Comparison of ENCODE assay signal across 8 mouse cellular contexts in the genomic region with DNA sequence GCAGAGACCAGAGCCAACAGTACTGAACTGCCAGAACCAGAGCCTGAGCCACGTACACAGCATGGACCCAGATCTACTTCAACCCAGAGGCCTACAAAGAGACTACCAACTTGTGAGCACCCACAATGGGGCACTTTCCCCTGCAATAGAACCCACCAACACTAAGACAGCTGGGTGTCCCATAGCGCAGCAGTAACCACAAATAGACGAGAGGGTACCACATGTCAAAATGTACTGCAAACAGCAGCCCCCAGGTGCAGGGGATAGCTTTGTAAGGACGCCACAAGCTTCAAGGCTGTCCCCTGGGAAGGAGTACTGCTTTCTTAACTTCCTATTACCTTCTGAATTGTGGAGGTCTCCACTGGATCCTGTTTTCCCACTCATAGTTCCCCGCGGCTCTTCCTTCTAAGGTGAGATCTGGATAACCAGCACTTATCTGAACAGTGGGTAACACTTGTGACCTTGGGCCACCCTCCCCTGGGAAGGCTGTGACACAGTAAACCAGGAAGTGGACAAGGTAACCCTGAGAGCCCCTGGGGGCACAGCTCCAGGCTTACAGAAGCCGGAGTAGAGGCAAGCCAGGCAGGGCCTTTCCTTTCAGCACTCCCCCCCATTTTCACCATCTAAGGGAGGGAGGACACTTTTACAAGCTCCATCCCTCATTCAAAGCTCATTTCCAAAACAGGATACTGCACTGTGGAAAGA. TPM values are rescaled to one million over a fixed set of nuclear protein-coding genes. Genes with fewer than 3 reads are reported as not detected.
DNase-seq lines count a peak whose midpoint lies in the region; ATAC-seq and TF ChIP-seq lines count a peak whose summit lies in the region.

No protein-coding gene starts in this region.

- H3K9ac ChIP-seq in midbrain, embryonic 11.5 days (ENCODE audit: low read length) = peak overlapping the region; percentile 99

- H3K9me3 ChIP-seq in E14TG2a.4 (ENCODE audit: low read length) = no peaks in the 10 kb centered on the region
- no peaks in the 10 kb centered on the region for H3K9me3 ChIP-seq in midbrain, embryonic 11.5 days (ENCODE audit: control insufficient read depth, low read length)

- no peak for ATAC-seq in midbrain, embryonic 11.5 days (ENCODE audit: low FRiP score)

- H3K27me3 ChIP-seq in cerebellum, adult 2 months (ENCODE audit: control insufficient read depth, insufficient read depth, low read length) = no peaks in the 10 kb centered on the region
- H3K27me3 ChIP-seq in E14TG2a.4 (ENCODE audit: insufficient read depth, low read length) = no peaks in the 10 kb centered on the region
- no peaks in the 10 kb centered on the region for H3K27me3 ChIP-seq in midbrain, embryonic 11.5 days (ENCODE audit: control insufficient read depth, insufficient read depth, low read length)

- DNase-seq in cerebellum, adult 2 months = no peak
- DNase-seq in cerebellum, adult 18-20 months = no peak
- DNase-seq in heart, postnatal 10 days = peak; percentile 29 to 31
- DNase-seq in midbrain, embryonic 11.5 days (ENCODE audit: low spot score, missing footprints) = no peak
- no peak for DNase-seq in frontal cortex, postnatal 10 days (ENCODE audit: low spot score in 2 of 2)
- no peak for DNase-seq in urinary bladder, postnatal 25 days (ENCODE audit: low spot score)
- no peak for DNase-seq in right cerebral cortex, adult 18-20 months

- WGBS in cerebellum, adult 2 months = 54% methylated on average over 7 of the region's 7 CpGs
- WGBS in midbrain, embryonic 11.5 days = 81% methylated on average over 7 of the region's 7 CpGs

- H3K36me3 ChIP-seq in E14TG2a.4 (ENCODE audit: insufficient read depth, low read length) = peaks cover 59% of the 10 kb centered on the region
- H3K36me3 ChIP-seq in midbrain, embryonic 11.5 days (ENCODE audit: control insufficient read depth, insufficient read depth, low read length) = no peaks in the 10 kb centered on the region

- TF ChIP-seq POLR2A in cerebellum, adult 2 months (IDR thresholded peaks at IDR 0.05; ENCODE audit: borderline replicate concordance, insufficient read depth, low read length) = no peak

- peak overlapping the region; percentile 94 for H3K4me2 ChIP-seq in midbrain, embryonic 11.5 days

- no peak overlapping the region for H3K4me3 ChIP-seq in cerebellum, adult 2 months (replicated peaks; ENCODE audit: insufficient read depth, low read depth, low read length)
- H3K4me3 ChIP-seq in E14TG2a.4 (replicated peaks; ENCODE audit: low read length) = peak overlapping the region; percentile 99
- H3K4me3 ChIP-seq in midbrain, embryonic 11.5 days (ENCODE audit: low read depth, low read length) = peak overlapping the region; percentile 98; the same call in 1 of the 2 replicates

- 0 out of 2 replicates have a peak overlapping the region, but pooled peaks have one; percentile 9 for H3K27ac ChIP-seq in cerebellum, adult 2 months (ENCODE audit: insufficient read depth, low read length)
- no peak overlapping the region for H3K27ac ChIP-seq in midbrain, embryonic 11.5 days (ENCODE audit: low read depth, low read length)

- H3K4me1 ChIP-seq in cerebellum, adult 2 months (ENCODE audit: control insufficient read depth, insufficient read depth, low read length) = peaks cover 40% of the 10 kb centered on the region
- peaks cover 71% of the 10 kb centered on the region for H3K4me1 ChIP-seq in E14TG2a.4 (replicated peaks; ENCODE audit: low read depth, low read length)
- H3K4me1 ChIP-seq in midbrain, embryonic 11.5 days (ENCODE audit: control insufficient read depth, insufficient read depth, low read length) = peaks cover 31% of the 10 kb centered on the region

- intact Hi-C loops in heart, postnatal 10 days (cut with DNase I) = loop anchor here (2.0 kb wide), 1 partner anchor 66 kb away; no protein-coding TSS in a partner anchor

- TF ChIP-seq CTCF in cerebellum, adult 2 months (IDR thresholded peaks at IDR 0.05; ENCODE audit: borderline replicate concordance, insufficient read depth, low read depth, low read length) = no peak
- TF ChIP-seq CTCF in E14TG2a.4 (conservative IDR thresholded peaks at IDR 0.05; ENCODE audit: low read length) = no peak

RNA-seq across cellular contexts. Expression of gene Brd3os, which starts 31.1 kb away (rescaled TPM):
- 36.0 and 38.0 TPM in 2 replicates for polyA plus RNA-seq in cerebellum, adult 2 months (2012; rRNA removed)
- total RNA-seq in heart, postnatal 10 days (2021) = 1 to 10 TPM; 1.1 to 2.1 TPM
- 15.1 and 16.3 TPM in 2 replicates for polyA plus RNA-seq in midbrain, embryonic 11.5 days (2014; fragmentation: Nextera tagmentation; extraction: Ambion mirVana)

RNA-seq across cellular contexts. Expression of gene Brd3, which starts 34.2 kb away (rescaled TPM):
- polyA plus RNA-seq in cerebellum, adult 2 months (2012; rRNA removed) = 28.6 TPM in 2 replicates
- 10 to 100 TPM; 42.6 to 53.0 TPM for total RNA-seq in heart, postnatal 10 days (2021)
- polyA plus RNA-seq in midbrain, embryonic 11.5 days (2014; fragmentation: Nextera tagmentation; extraction: Ambion mirVana) = 168 and 189 TPM in 2 replicates

RNA-seq across cellular contexts. Expression of gene Wdr5, which starts 41.7 kb away (rescaled TPM):
- 30.6 and 32.7 TPM in 2 replicates for polyA plus RNA-seq in cerebellum, adult 2 months (2012; rRNA removed)
- 10 to 100 TPM; 25.4 to 28.5 TPM for total RNA-seq in heart, postnatal 10 days (2021)
- polyA plus RNA-seq in midbrain, embryonic 11.5 days (2014; fragmentation: Nextera tagmentation; extraction: Ambion mirVana) = 63.5 and 69.1 TPM in 2 replicates

RNA-seq across cellular contexts. Expression of gene Vav2, which starts 46.4 kb away (rescaled TPM):
- 14.7 and 16.1 TPM in 2 replicates for polyA plus RNA-seq in cerebellum, adult 2 months (2012; rRNA removed)
- total RNA-seq in heart, postnatal 10 days (2021) = 10 to 100 TPM; 13.1 to 14.4 TPM
- polyA plus RNA-seq in midbrain, embryonic 11.5 days (2014; fragmentation: Nextera tagmentation; extraction: Ambion mirVana) = 13.7 and 15.0 TPM in 2 replicates

Comparison
In these comparisons a context has a peak if more than half of its experiments do, and no peak if none do; other contexts are left out.
1. DNase-seq: peak in heart, postnatal 10 days (2 of 2); none in cerebellum, adult 2 months (0 of 2), cerebellum, adult 18-20 months (0 of 2), midbrain, embryonic 11.5 days (single experiment), frontal cortex, postnatal 10 days (0 of 2), urinary bladder, postnatal 25 days (single experiment) and right cerebral cortex, adult 18-20 months (single experiment).